Mouse (Mus musculus) MEL (cell line): ENCODE data around the gene Cep112. TPM values are rescaled to one million over a fixed set of nuclear protein-coding genes. Genes with fewer than 3 reads are reported as not detected.

Source experiments
- DNase-seq: peaks from one replicate; pipeline ENCODE4 v3.0.0; 2011; ENCODE audit warnings: low read depth, low spot score
- H3K27ac ChIP-seq: 2 replicates; pipeline ENCODE4 v1.5.1; 2012; ENCODE audit warnings: low read depth, mild to moderate bottlenecking, control low read depth, low read length, moderate library complexity; ENCODE audit not compliant: control insufficient read depth
- H3K27me3 ChIP-seq, 2 experiments: fragments of 150-350 bp in 1 of 2; sonication (generic) in 1 of 2; 2 replicates each; pipeline ENCODE4 v1.6.1; 2012; ENCODE audit warnings: low read length in 2 of 2, mild to moderate bottlenecking in 2 of 2, improper control_type of control experiment in 1 of 2, moderate library complexity in 1 of 2; ENCODE audit not compliant: insufficient read depth in 2 of 2, control insufficient read depth in 1 of 2
- H3K36me3 ChIP-seq, 2 experiments: 2 replicates each; pipeline ENCODE4 v1.6.1; 2012 to 2014; ENCODE audit warnings: low read length in 2 of 2, improper control_type of control experiment in 1 of 2, inconsistent platforms in 1 of 2, mild to moderate bottlenecking in 1 of 2; ENCODE audit not compliant: insufficient read depth in 2 of 2, control insufficient read depth in 1 of 2
- H3K4me1 ChIP-seq, 2 experiments: fragments of 150-350 bp in 1 of 2; sonication (generic) in 1 of 2; 2 replicates each; pipeline ENCODE4 v1.6.1; 2012; ENCODE audit warnings: low read length in 2 of 2, improper control_type of control experiment in 1 of 2, mild to moderate bottlenecking in 1 of 2; ENCODE audit not compliant: insufficient read depth in 2 of 2, control insufficient read depth in 1 of 2
- H3K4me3 ChIP-seq, 2 experiments: fragments of 150-350 bp in 1 of 2; sonication (generic) in 1 of 2; 2 replicates each; pipeline ENCODE4 v1.5.1; 2012; ENCODE audit warnings: low read depth in 2 of 2, low read length in 2 of 2, mild to moderate bottlenecking in 2 of 2, moderate library complexity in 2 of 2, control low read depth in 1 of 2, improper control_type of control experiment in 1 of 2; ENCODE audit not compliant: control insufficient read depth in 1 of 2, insufficient read depth in 1 of 2
- H3K79me2 ChIP-seq: 2 replicates; pipeline ENCODE4 v1.6.1; 2012; ENCODE audit warnings: mild to moderate bottlenecking, low read length, moderate library complexity; ENCODE audit not compliant: control insufficient read depth, poor library complexity, insufficient read depth
- H3K9ac ChIP-seq: 2 replicates; pipeline ENCODE4 v1.6.1; 2012; ENCODE audit warnings: low read depth, mild to moderate bottlenecking, control low read depth, low read length, moderate library complexity; ENCODE audit not compliant: control insufficient read depth, poor library complexity, severe bottlenecking
- H3K9me3 ChIP-seq: fragments of 150-350 bp; sonication (generic); replicated peaks from 2 replicates; pipeline ENCODE4 v1.6.1; 2012; ENCODE audit warnings: mild to moderate bottlenecking, low read length, improper control_type of control experiment, moderate library complexity; ENCODE audit not compliant: insufficient read depth
- CHD2 ChIP-seq: IDR thresholded peaks from 2 replicates; pipeline ENCODE4 v1.6.1; 2011; ENCODE audit warnings: low read length, improper control_type of control experiment
- E2F4 ChIP-seq: IDR thresholded peaks from 2 replicates; pipeline ENCODE4 v1.6.1; 2011; ENCODE audit warnings: low read depth, low read length, improper control_type of control experiment, borderline replicate concordance
- ELF1 ChIP-seq: IDR thresholded peaks from 2 replicates; pipeline ENCODE4 v1.6.1; 2014; ENCODE audit warnings: low read depth, mild to moderate bottlenecking, inconsistent platforms, low read length, improper control_type of control experiment, moderate library complexity
- EP300 ChIP-seq, 2 experiments: IDR thresholded peaks; 2 replicates each; pipeline ENCODE4 v1.6.1; 2011; ENCODE audit warnings: improper control_type of control experiment in 2 of 2, low read length in 2 of 2, low read depth in 1 of 2, mild to moderate bottlenecking in 1 of 2
- ETS1 ChIP-seq: IDR thresholded peaks from 2 replicates; pipeline ENCODE4 v1.6.1; 2012; ENCODE audit warnings: low read depth, mild to moderate bottlenecking, inconsistent platforms, low read length, improper control_type of control experiment, moderate library complexity
- HCFC1 ChIP-seq: IDR thresholded peaks from 2 replicates; pipeline ENCODE4 v1.6.1; 2012; ENCODE audit warnings: low read depth, mild to moderate bottlenecking, inconsistent platforms, low read length, improper control_type of control experiment, moderate library complexity
- JUND ChIP-seq: IDR thresholded peaks from 2 replicates; pipeline ENCODE4 v1.6.1; 2011; ENCODE audit warnings: low read depth, mild to moderate bottlenecking, improper control_type of control experiment, low read length
- KAT2A ChIP-seq: conservative IDR thresholded peaks from 2 replicates; pipeline ENCODE4 v1.6.1; 2012; ENCODE audit warnings: low read depth, low read length, improper control_type of control experiment, inconsistent platforms
- MAFK ChIP-seq: IDR thresholded peaks from 2 replicates; pipeline ENCODE4 v1.6.1; 2011; ENCODE audit warnings: low read depth, mild to moderate bottlenecking, low read length, improper control_type of control experiment, borderline replicate concordance
- MAX ChIP-seq: IDR thresholded peaks from 2 replicates; pipeline ENCODE4 v1.6.1; 2011; ENCODE audit warnings: low read length, improper control_type of control experiment
- MEF2A ChIP-seq: IDR thresholded peaks from 2 replicates; pipeline ENCODE4 v1.6.1; 2014; ENCODE audit warnings: low read depth, mild to moderate bottlenecking, inconsistent platforms, low read length, improper control_type of control experiment; ENCODE audit not compliant: poor library complexity, insufficient replicate concordance, severe bottlenecking; ENCODE audit errors: extremely low read depth
- NELFE ChIP-seq: IDR thresholded peaks from 2 replicates; pipeline ENCODE4 v1.6.1; 2011; ENCODE audit warnings: low read depth, low read length, improper control_type of control experiment
- RCOR1 ChIP-seq: IDR thresholded peaks from 2 replicates; pipeline ENCODE4 v1.6.1; 2012; ENCODE audit warnings: low read depth, mild to moderate bottlenecking, inconsistent platforms, low read length, improper control_type of control experiment
- TCF12 ChIP-seq: IDR thresholded peaks from 2 replicates; pipeline ENCODE4 v1.6.1; 2014; ENCODE audit warnings: low read depth, mild to moderate bottlenecking, inconsistent platforms, low read length, improper control_type of control experiment, moderate library complexity
- UBTF ChIP-seq: IDR thresholded peaks from 2 replicates; pipeline ENCODE4 v1.6.1; 2012; ENCODE audit warnings: low read depth, mild to moderate bottlenecking, inconsistent platforms, low read length, improper control_type of control experiment, moderate library complexity, borderline replicate concordance; ENCODE audit not compliant: insufficient read depth
- ZC3H11A ChIP-seq: IDR thresholded peaks from 2 replicates; pipeline ENCODE4 v1.6.1; 2012; ENCODE audit warnings: low read depth, mild to moderate bottlenecking, inconsistent platforms, low read length, improper control_type of control experiment
- ZNF384 ChIP-seq: IDR thresholded peaks from 2 replicates; pipeline ENCODE4 v1.6.1; 2012; ENCODE audit warnings: low read depth, mild to moderate bottlenecking, inconsistent platforms, low read length, improper control_type of control experiment
- polyA plus RNA-seq, 2 experiments: library from polyadenylated mRNA; stranded (reverse) in 1 of 2; unstranded in 1 of 2; fragments of >175 nt in 1 of 2; fragments of >200 nt in 1 of 2; gene quantifications; 2 replicates each; pipeline versions ENCODE4 v1.2.1 to v1.2.4; 2012; ENCODE audit warnings: low replicate concordance in 2 of 2, low read depth in 1 of 2; ENCODE audit not compliant: insufficient read length in 2 of 2, insufficient read depth in 1 of 2, missing spikeins in 1 of 2
- total RNA-seq: library from RNA; depleted of rRNA; stranded (reverse); fragments of 300-350 nt; gene quantifications from 2 replicates; pipeline ENCODE4 v1.2.3, GENCODE M21; 2012

The Cep112 gene
- total and polyA plus RNA-seq, 3 experiments, result 1.3 TPM; not detected in 2

DNA sequence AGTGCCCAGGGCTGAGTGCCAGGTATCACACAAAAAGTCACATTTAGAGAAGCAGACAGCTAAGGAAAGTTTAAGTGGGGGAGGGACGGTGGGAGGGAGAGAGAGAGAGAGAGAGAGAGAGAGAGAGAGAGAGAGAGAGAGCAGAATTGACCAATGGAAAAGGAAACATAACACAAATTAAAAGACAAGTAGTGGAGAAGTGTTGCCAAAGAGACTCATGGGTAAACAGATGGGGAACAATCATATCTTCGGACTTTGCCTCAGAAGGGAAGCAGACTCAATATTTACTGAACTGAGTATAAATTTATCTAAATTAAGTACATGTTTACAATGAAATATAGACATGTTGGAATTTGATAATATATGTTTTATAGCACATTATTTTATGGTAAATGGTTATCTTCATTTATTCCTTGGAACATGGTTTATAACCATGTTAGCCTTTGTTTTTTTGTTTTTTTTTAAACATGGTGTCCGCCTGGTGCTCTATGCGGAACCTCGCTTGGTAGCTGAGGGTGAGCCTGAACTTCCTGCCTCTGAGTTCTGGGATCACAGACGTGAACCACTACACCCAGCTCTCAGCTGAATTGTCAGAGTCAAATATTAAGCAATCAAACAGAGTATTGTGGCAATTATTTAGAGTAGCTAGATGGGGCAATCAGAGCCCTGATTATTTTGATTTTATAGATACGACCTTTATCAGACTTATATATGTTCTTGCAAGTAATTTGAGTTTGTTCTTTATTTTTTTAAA, 28.7 kb upstream of the Cep112 start:
- Histone ChIP-seq H3K4me1 (no peaks in the 10 kb centered on the region), H3K27me3 (peaks cover 0 to 1% of the 10 kb centered on the region in 2 experiments; a peak in 1 of 4 replicates), H3K9me3 (no peaks in the 10 kb centered on the region), H3K79me2 (no peaks in the 10 kb centered on the region), H3K4me3 (no peak overlapping the region), H3K36me3 (no peaks in the 10 kb centered on the region), H3K27ac (no peak overlapping the region), H3K9ac (no peak overlapping the region)
- TF ChIP-seq JUND, result no peak
- TF ChIP-seq ZNF384, result no peak
- no peak for TF ChIP-seq ZC3H11A
- no peak for TF ChIP-seq TCF12
- no peak for TF ChIP-seq RCOR1
- no peak for TF ChIP-seq E2F4
- no peak for TF ChIP-seq ELF1
- TF ChIP-seq NELFE, result no peak
- DNase-seq, result no peak

DNA sequence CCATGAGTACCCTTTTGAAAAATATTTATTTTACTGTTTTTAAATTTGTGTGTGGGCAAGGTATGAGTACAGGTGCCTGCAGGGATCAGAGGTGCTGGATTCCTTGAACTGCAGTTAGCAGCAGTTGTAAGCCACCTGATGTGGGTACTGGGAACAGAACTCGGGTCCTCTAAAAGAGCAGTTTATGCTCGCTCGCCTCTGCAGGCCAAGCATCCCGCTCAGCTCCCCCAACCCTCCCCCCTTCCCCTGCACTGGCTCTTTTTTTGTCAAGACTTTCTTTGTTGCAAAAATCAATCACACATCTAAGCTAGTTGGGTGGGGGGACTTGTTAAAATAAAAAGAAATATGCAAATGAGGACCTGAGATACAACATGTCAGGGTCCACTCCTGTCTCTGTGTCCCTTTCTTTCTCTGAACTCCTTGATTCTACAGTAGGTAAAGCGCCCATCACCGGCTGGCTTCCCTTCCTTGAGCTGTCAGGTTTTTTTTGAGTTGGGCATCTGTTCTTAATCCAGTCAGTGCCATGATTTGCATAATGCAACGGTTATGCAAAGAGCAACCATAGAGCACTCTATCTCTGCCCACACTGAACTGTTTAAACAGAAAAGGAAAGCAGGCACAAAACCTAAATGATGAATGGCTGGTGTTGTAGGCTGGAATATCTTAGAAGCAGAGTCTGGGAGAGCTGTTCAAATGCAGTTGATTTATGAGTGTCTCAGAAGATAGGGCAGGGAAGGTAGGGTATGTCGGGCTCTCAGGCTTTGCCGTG, 14.9 kb upstream of the Cep112 start:
- no peaks in the 10 kb centered on the region for H3K4me1 ChIP-seq
- no peaks in the 10 kb centered on the region; a peak in 2 of 4 replicates for H3K27me3 ChIP-seq
- no peak overlapping the region for H3K9ac ChIP-seq
- no peak for DNase-seq
- H3K79me2 ChIP-seq, result no peaks in the 10 kb centered on the region
- H3K36me3 ChIP-seq, result peaks cover 0 to 2% of the 10 kb centered on the region in 2 experiments; a peak in 1 of 4 replicates
- no peak overlapping the region for H3K4me3 ChIP-seq
- TF ChIP-seq UBTF, result no peak
- TF ChIP-seq CHD2, result no peak
- TF ChIP-seq ETS1, result no peak
- no peak for TF ChIP-seq MAFK
- no peak for TF ChIP-seq MEF2A
- TF ChIP-seq EP300 (IDR thresholded peaks at IDR 0.05; ENCODE audit: low read depth in 1 of 2, low read length in 2 of 2), result no peak
- no peak for TF ChIP-seq HCFC1
- TF ChIP-seq MAX, result no peak
- no peak for TF ChIP-seq KAT2A
- no peak overlapping the region for H3K27ac ChIP-seq
- no peaks in the 10 kb centered on the region for H3K9me3 ChIP-seq
